Mouse (Mus musculus) gastrocnemius, adult 18-20 months (tissue): ENCODE measurements around the gene 1700129C05Rik. TPM values are rescaled to one million over a fixed set of nuclear protein-coding genes. Genes with fewer than 3 reads are reported as not detected.

Source experiments
- DNase-seq: peaks from one replicate; pipeline ENCODE4 v3.0.0; 2021; ENCODE audit warnings: low spot score
- long read RNA-seq, 2 experiments: library from polyadenylated mRNA; stranded (forward); transcript quantifications; one replicate each; pipeline ENCODE4 v2.0.0; 2021
- total RNA-seq, 2 experiments: library from RNA; stranded (reverse); gene quantifications; 2 replicates each; pipeline ENCODE4 v1.2.3; 2021

1700129C05Rik gene
- not detected for total RNA-seq
- long read RNA-seq, experiment 1 = 0 reads
- long read RNA-seq, experiment 2 = 0 reads

DNA sequence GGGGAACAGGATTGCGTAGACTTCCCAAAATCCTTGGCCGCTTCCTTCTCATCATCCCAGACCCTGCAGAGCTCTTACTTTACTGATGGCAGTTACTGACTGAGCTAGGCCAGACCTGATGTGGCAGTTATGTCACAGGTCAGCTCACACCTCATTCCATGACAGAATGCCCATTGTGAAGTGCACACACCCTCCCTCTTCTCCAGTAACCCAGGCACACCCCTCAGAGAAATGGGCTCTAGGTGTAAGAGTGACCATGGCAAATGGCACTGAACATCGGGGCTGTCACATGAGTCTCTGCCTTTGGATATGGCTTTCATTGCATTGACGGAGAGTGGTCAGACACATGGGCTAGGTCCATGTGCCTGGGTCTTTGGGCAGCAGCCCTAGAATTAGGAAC is at the start of gene 1700129C05Rik:
Gene 1700129C05Rik (minus strand): TSS at position 101 of the 400 bp plus-strand sequence.
- no peak for DNase-seq

DNA sequence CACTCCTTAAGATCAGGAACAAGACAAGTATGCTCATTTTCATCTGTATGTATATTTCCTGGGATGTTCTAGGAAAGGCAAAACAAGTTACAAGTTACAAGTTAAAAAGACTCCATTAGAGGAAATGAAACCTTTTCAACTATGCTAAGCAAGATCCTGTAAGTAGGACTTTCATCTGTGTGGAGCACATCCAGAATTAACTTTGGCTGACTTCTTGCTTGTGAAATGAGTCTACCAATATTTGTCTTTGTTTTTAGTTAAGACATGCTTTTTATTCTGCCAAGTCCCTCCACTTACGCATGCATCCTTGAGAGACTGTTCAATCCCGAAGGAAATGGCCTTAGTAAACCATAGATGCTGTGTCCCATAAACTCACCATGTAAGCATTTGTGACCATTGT is 43.4 kb upstream of the 1700129C05Rik start:
- DNase-seq = no peak

DNA sequence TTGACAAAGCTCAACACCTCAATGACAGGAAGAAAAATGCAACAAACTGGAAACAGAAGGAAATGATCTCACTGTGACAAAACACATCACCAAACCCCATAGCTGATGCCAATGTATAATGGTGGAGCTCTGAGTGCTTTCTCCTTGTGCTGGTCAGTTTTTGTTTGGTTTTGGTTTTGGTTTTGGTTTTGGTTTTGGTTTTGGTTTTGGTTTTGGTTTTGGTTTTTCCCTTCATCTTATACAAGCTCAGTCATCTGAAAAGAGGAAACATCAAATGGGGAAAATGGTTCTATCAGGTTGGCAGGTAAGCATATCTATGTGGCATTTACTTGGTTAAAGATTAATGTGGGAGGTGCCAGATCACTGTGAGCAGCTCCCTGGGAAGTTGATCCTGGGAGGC is 42.8 kb upstream of the 1700129C05Rik start:
- DNase-seq = no peak

DNA sequence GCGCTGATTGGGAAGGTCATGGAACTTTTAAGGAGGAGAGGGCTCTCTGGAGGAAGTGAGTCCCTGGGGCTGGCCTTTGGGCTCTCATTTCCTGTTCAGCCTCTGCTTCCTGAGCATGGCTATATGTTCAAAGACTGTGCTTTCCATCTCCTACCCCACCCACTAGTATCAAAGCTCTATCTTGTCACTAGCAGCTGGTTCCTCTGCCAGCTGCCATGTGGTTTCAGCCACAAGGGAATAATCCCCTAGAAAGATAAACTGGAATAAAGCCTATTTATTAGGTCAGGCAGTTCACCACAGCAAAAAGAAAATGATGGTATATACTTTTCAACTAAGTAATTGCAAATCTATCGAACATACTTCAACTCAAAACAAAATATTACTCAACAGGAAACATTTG is 40.0 kb upstream of the 1700129C05Rik start:
- DNase-seq = no peak

DNA sequence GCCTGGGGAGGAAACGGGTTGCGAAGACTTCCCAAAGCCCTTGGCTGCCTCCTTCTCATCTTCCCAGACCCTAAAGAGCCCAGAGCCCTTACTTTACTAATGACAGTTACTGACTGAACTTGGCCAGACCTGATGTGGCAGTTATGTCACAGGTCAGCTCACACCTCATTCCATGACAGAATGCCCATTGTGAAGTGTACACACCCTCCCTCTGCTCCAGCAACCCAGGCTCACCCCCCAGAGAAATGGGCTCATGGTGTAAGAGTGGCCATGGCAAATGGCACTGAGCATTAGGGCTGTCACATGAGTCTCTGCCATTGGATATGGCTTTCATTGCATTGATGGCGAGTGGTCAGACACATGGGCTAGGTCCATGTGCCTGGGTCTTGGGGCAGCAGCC is 36.0 kb upstream of the 1700129C05Rik start, which contains the start of gene Gm5142:
Gene Gm5142 (minus strand): TSS at position 101 of the 400 bp plus-strand sequence.
- no peak for DNase-seq

DNA sequence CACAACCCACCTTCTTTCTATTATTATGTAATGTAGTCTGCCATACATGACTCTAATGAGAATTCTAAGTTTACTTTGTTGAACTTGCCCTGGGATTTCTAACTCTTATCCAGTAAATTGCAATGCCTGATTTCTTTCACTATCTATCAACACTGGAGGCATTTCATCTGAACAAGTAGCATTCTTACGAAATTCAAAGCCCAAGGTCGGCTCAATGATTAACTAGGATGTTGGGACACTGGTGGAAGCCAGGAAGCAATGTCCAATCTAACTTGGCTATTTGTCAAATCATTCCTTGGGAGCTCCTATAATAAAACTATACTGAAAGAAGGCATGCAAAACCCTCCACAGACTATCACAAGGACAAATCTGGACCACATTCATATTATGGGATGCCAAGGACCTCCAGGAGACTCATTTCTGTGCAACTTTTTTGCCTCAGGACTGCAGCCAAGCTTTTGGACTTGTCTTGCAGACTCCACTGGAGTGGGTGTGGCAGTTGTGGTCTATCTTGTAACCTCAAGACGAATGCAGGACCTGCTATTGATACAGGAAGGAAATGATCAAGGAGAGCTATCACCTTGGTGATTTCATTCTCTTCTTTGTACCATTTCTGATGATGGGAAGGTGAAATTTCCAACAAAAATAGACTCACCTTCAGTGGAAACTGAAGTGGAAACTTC is 14.5 kb upstream of the 1700129C05Rik start:
- DNase-seq = no peak

DNA sequence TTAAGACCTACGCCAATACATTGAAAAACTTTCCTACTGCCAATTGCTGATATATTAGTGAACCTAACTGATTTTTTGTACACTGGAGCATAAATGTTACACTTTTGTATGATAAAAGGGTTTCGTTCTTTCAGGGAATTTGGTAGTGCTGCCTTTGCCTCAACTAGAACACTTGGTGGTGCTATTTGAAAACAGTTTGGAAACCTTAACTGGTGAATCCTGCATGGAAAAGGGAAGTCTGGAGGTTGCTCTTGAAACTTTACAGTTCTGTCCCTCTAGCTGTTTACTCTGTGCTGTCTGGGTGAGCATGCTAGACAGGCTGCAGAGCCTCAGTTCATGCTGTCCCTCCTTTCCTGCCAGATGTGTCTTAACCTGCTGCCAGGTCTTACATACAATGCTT is 12.9 kb upstream of the 1700129C05Rik start:
- no peak for DNase-seq

DNA sequence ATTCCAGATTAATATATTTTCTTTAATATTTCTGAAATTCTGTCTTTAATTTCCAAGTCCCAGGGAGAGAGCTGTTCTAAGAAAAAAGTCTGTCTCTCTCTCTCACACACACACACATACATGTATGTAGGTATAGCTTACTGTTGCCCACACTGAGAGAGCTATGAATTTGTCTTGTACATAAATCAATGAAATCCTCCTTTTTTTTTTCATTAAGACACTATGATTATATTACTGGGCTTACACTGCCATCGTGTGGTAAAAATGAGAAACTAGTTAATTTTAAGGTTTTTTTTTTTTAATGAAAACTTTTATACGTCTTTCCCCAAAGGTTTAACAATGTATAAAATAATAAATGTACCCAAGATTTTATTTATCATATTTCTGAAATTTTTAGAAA is 28.4 kb downstream of the 1700129C05Rik start:
- DNase-seq = no peak

DNA sequence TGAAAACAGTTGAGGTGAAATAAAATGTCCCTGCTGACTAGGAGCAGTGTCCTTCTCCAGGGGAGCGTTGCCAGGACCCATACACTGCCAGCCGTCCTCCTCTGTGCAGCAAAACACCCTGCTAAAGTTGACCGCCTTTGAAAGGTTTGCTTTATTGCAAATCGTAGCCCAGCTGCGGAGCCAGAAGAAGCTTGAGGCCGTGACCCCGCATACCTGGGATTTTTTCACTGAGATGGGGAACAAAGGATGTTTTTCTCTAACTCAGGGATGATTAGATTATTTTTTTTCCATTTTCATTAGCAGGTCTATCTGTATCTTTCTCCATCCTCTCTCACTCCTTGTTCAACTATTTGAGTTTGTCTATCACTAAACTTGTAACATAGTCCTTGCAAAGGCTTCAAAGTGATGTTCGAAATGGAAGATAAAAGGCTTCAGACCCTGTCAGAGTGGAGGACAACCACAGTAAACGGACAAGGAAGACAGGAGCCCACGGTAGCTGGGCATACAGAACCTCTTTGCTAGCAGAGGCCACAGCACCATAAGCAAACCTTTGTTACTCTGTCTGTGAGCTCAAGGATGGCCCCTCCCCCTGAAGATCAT is 38.6 kb downstream of the 1700129C05Rik start:
- DNase-seq = no peak

DNA sequence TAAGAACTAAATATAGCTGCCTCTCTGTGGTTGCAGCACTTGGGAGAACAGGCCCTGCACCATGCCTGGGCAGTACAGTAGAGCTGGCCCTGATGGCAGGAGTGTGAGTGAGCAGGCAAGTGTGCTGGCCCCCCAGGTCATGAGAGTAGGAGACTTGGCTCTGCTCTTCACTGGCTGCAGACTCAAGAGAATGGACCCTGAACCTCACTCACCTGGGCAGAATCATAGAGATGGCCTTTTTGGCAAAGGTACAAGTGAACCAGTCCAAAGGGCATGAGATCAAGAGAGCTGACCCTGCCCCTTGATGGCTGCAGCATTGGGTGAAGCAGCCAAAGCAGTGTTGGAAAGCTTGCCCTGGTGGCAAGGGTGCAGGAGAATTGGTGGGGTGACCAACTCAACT is 49.1 kb downstream of the 1700129C05Rik start:
- DNase-seq = no peak

DNA sequence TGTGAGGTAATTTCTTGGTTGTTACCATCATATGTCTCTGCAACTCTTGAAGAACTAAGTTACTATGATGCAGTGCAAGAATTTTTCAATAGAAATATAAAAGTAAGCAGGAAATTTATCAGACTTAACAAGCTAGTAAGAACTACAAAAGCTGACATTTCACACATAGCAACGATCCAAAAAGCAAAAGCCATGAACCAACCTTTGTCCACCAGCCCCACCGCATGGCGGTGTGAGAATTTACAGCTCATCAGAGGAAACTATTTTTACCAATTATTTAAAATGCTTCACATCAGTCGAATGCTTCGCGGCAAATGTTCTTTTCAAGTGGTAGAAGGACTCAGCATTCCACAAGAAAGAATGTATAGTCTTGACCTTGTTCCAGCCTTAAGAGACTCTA is 58.3 kb downstream of the 1700129C05Rik start:
- DNase-seq = peak; percentile 7

Other genes with a start within 250 kb of the 1700129C05Rik start
- not detected for gene Gm5142, start 35.9 kb upstream of the 1700129C05Rik start, total RNA-seq
- gene Rcbtb1, start 58.3 kb upstream of the 1700129C05Rik start, total RNA-seq = 10 to 100 TPM; 11.2 to 11.6 TPM
- gene Gm6904, start 117.3 kb upstream of the 1700129C05Rik start, total RNA-seq = not detected
- gene Phf11a, start 154.6 kb upstream of the 1700129C05Rik start, total RNA-seq = under 1 TPM; 0.16 to 0.24 TPM
- not detected for gene Phf11b, start 198.5 kb upstream of the 1700129C05Rik start, total RNA-seq
- 1 to 10 TPM in 1 of 2 experiments, under 1 TPM in 1; 0.91 to 1.3 TPM for gene Phf11d, start 222.6 kb upstream of the 1700129C05Rik start, total RNA-seq